Mouse (Mus musculus) layer of hippocampus, postnatal 25 days (tissue): Measurements from ENCODE around the gene Bcas3. TPM values are rescaled to one million over a fixed set of nuclear protein-coding genes. Genes with fewer than 3 reads are reported as not detected.

Experiments used
- DNase-seq, 2 experiments: peaks; one replicate each; pipeline ENCODE4 v3.0.0; 2022; ENCODE audit warnings: mixed read lengths in 2 of 2, low spot score in 1 of 2; ENCODE audit errors: extremely low spot score in 1 of 2
- total RNA-seq, 2 experiments: library from RNA; stranded (reverse); gene quantifications; 2 replicates each; pipeline ENCODE4 v1.2.3; 2021

Bcas3 gene
- total RNA-seq, 2 experiments from 2014 or later, result 67.5 to 68.6 TPM

DNA sequence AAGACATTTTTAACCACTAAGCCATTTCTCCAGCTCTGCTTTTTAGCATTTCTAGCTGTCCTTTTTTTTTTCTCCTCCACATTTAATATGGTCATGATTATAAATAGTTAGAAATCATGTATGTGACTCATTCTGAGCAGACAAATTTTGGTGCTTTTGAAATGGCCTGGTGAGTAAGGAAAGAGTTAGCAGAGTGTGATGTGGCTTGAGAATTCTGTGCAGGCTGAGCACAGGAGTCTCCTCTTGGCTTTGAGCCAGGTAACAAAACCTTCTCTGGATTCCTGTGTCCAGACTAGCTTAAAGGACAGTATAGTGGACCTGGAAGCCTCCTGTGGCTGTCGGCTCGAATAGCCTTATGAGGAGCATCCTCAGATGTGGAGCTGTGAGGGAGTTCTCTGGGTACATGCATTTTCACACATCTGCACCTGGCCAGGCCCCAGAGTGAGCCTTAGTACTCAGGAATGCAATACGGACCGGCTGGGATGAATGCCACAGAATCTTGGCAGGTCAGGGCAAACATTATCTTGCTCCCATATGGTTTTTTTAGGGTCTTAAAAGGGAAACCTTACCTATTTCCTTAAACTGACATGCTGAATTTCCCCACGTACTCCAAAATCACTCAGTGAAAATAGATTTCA, 256.5 kb downstream of the Bcas3 start:
- DNase-seq, result no peak

DNA sequence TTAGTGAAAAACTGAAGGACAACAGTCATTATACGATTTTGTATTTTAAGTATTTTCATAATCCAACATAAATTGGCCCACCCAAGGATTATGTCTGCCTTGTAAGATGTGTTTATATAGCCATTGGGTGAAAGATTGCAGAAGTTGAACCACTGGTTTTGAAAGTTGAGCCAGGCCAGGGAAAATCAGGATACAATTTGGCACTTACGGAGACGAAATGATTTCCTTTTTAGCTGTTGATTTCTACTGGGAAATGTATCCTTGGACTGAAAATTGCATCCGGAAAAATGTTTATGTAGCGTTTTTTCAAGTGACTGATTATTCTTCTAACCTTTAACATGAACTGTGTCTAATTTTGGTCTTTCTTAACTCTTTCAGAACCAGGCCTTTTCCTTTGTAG, 260.1 kb downstream of the Bcas3 start:
- no peak for DNase-seq

GRCm38 (mm10) chr11:85613586-85613985, 260.6 kb downstream of the Bcas3 start:
- DNase-seq, result no peak

- no peak for DNase-seq
Observed at GRCm38 (mm10) chr11:85614431-85614830, 261.5 kb downstream of the Bcas3 start.

DNA sequence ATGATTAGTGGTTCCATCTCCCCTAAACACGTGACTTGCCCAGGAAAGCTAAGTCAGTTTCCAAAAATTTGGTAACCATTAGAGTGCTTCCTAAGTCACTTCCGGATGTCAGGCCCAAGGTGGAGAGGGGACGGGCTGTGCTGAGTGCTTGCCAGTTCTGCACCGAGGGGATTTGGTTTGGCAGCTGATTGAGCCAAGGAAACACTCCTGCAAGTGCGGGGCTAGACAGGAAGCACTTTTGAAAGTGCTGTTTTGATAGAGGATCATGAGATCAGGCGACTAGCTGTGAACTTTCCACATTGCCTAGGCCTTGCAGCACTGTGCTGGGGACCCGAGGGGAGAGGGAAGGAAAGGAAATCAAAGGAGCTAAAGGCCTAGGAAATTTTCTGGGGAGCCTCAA, 262.5 kb downstream of the Bcas3 start:
- no peak for DNase-seq

GRCm38 (mm10) chr11:85621486-85621885, 268.5 kb downstream of the Bcas3 start:
- no peak for DNase-seq

GRCm38 (mm10) chr11:85621994-85622393, 269.0 kb downstream of the Bcas3 start:
- no peak for DNase-seq

DNA sequence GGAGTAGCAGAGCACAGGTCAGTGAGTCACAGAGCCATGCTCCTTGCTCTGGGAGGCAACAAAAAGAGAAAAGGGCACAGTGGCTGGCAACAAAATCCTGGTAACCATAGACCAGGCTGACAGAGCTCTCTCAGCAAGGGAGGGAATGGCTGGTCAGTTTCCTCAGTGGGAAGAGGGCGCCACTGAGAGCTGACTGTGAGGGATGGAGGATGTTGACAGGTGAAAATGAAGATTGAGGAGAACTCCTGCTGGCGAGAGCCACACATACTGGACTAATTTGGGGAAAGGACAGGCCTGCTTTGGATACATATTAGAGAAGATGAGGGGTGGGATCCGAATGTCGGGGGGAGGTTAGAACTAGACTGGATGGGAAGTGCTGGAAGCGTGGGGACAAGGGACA, 272.2 kb downstream of the Bcas3 start:
- DNase-seq, result no peak

DNA sequence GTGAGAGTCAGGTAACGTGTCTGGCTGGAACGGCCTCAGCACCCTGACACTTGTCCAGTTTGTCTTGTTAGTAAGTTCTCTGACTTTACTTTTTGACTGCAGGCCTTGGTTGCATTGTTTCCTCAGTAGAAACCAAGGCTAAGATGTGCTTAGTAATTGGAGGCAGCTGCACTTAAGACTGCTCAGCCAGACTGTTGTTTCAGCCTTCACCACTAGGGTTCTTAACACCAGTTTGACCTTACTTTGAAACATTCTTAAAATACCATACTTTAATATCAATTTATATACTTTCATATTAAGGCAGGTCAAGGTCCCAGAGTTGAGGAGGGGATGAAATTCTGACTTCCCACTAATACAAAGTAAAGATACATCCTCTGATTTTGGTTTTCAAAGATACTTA, 273.9 kb downstream of the Bcas3 start:
- no peak for DNase-seq

GRCm38 (mm10) chr11:85627405-85627804, 274.4 kb downstream of the Bcas3 start:
- no peak for DNase-seq

DNA sequence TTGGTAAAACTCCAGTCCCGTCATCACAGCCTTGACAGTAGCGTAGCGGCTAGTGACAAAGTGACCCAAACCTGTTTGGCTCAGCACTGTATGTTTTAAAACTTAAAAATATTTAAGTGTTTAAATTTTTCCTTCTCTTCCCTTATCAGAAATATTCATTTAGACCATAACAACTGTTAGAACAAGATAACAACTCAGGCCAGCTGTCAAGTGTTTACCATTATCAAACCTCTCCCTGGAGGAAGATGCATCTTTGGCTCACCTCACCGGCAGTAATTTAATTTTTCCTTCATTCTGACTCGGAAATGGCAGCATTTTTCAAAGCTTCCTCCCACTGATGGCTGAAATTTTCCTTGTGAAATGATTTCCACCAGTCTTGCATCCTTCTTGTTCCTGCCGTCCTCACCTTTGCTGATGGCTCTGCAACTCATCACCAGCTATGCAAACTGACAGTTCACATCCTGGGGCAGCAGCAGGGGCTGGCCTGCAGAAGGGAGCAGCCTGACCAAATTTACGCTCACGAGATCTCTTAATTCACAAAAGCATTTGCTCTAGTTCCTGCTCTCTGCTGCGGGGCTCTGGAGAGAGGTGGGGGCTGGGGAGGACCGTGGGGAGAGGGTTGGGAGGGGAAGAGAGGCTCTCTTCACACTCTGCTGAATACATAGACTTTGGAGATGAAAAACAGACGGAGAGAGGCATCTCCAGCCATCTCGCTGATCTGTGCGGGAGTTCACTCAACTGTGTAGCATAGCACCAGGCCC, 275.5 kb downstream of the Bcas3 start:
- no peak for DNase-seq

- no peak for DNase-seq
Observed at GRCm38 (mm10) chr11:85632568-85632981, 279.6 kb downstream of the Bcas3 start.

DNA sequence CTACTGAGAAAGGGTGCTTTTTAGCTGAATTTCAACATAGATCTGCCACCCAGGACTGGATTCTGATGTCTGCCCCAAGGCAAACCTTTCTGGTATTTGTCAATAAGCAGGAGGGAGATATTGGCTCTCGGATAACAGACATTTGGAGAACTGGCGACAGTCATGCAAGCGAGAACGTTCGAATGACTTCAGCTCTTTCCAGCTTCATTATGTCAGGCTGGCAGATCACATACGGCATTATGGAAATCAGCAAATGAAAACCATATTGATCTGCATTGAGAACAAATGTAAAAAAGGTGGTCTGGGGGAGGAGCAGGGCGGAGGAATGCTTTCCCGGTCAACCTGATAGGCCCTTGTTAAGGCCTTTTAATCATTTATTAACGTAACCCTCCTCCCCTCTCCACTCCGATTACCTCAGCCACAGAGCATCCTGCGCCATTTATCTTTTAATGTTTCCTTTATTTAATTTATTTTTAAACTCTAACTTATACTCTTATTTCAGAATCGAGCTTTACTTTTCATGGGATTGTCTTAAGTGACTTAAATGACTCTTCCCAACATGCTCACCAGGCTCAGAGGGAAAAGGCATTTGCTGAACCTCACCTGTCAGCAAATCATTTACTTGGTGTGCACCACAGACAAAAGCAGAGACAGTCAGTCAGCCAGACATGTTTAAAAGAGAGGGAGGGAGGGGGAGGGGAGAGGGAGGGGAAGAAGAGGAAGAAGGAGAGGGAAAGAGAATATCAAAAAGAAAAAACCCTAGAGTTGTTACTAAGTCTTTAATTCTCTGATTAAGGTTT, 285.9 kb downstream of the Bcas3 start:
- no peak for DNase-seq

DNA sequence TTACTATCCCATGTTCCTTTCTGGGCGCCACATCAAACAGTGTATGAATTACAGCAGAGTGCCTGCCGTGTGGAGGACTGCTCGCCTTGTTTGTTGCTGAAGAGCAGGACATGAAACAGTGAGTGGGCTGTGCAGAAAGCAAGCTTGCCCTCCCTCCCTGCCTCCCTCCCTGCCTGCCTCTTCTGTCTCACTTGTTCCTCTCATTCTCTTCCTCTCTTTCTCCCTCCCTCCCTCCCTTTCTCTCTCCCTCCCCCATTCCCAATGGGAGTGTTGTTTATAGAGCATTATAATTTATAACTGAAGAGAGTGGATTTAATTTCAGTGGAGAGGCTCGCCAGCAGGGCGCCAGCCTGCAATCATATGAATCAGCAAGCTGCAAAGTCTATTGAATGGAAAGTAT, 287.7 kb downstream of the Bcas3 start:
- no peak for DNase-seq

- DNase-seq, result no peak
Observed at GRCm38 (mm10) chr11:85641486-85641885, 288.5 kb downstream of the Bcas3 start.

- no peak for DNase-seq
Observed at GRCm38 (mm10) chr11:85642591-85642990, 289.6 kb downstream of the Bcas3 start.

DNA sequence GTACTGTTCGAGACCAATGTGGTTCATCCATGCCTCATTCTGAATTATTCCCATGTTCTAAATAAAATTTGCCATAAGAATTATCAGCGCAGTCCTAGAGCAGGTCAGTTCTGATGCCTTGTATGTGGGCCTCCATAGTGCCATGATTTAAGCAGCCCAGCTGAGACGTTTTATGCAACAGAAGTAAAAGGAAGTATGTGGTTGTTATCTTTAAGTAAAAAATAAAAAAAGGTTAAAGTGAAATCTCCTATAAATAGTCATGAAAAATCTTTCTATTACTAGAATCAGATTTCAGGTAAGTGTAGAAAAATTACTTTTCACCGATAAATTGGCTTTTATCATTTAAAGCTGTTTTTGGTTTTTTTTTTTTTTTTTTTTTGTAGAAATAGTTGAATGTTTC, 290.1 kb downstream of the Bcas3 start:
- DNase-seq, result no peak

- no peak for DNase-seq
Observed at GRCm38 (mm10) chr11:85643479-85644000, 290.6 kb downstream of the Bcas3 start.

GRCm38 (mm10) chr11:85644027-85644747, 291.2 kb downstream of the Bcas3 start:
- DNase-seq, result no peak

DNA sequence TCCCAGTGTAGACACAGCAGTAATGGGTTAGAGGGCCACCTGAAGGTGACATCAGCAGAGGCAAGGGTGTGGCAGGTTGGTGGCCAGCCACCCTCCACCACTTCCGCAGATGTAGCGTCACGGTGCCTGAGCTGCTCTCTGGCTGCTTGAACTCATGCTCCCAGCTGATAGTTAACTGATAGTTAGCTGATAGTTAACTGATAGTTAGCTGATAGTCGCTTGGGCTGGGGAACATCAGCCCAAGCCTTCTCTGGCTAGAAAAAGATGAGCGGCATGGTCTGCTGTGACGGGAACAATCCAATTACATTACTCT, 291.7 kb downstream of the Bcas3 start:
- no peak for DNase-seq
